Mouse (Mus musculus) lung, adult 2 months (tissue): Measurements from ENCODE around the gene Stx1a.

Experiments
- CTCF ChIP-seq: fragments of 200-500 bp; IDR thresholded peaks from 2 replicates; pipeline ENCODE4 v1.5.1; 2011; ENCODE audit warnings: mild to moderate bottlenecking, low read length, control low read depth; ENCODE audit not compliant: insufficient read depth
- POLR2A ChIP-seq: fragments of 200-500 bp; IDR thresholded peaks from 2 replicates; pipeline ENCODE4 v1.6.1; 2011; ENCODE audit warnings: low read depth, mild to moderate bottlenecking, control low read depth, low read length, borderline replicate concordance; ENCODE audit errors: extremely low read depth

- no peak for TF ChIP-seq CTCF
- no peak for TF ChIP-seq POLR2A
Observed at GRCm38 (mm10) chr5:134976577-134977250, 46.6 kb upstream of the Stx1a start.
